Comparison of ENCODE assay signal across 21 mouse cellular contexts in genomic region chr16:14376352-14376751, GRCm38 (mm10).
"Had no signal": no experiment of that assay in that cellular context is flagged by ENCODE, and none has a peak within 500 bp of the region (broad histone marks: within the 10 kb centered on the region; RNA-seq: fewer than 3 reads in every experiment).

No protein-coding gene starts in this region.

- H3K27me3 ChIP-seq: limb, embryonic 12.5 days; limb, embryonic 15.5 days; neural tube, embryonic 12.5 days; neural tube, embryonic 15.5 days had no signal

- H3K4me3 ChIP-seq: limb, embryonic 12.5 days; limb, embryonic 15.5 days; neural tube, embryonic 12.5 days; neural tube, embryonic 15.5 days had no signal

- H3K9me3 ChIP-seq: limb, embryonic 12.5 days; limb, embryonic 15.5 days; neural tube, embryonic 12.5 days; neural tube, embryonic 15.5 days had no signal

- H3K9ac ChIP-seq: limb, embryonic 12.5 days; limb, embryonic 15.5 days; liver, embryonic 14.5 days; liver, postnatal 0 days; lung, embryonic 14.5 days; neural tube, embryonic 12.5 days; neural tube, embryonic 15.5 days had no signal

- H3K4me2 ChIP-seq: limb, embryonic 12.5 days; limb, embryonic 15.5 days; liver, embryonic 11.5 days; lung, embryonic 14.5 days; neural tube, embryonic 12.5 days; neural tube, embryonic 15.5 days had no signal

- ATAC-seq: liver, postnatal 0 days; lung, postnatal 0 days had no signal

- DNase-seq: kidney, adult 9 months; kidney, postnatal 14 days; kidney, postnatal 4 days; left cerebral cortex, postnatal 4 days; liver, postnatal 0 days; lung, embryonic 14.5 days; midbrain, embryonic 14.5 days; retina, postnatal 1 day; right cerebral cortex, postnatal 25 days; spleen, adult 18-20 months; thymus, adult 2 months; thymus, postnatal 14 days; thymus, postnatal 4 days had no signal

- H3K36me3 ChIP-seq: limb, embryonic 12.5 days; limb, embryonic 15.5 days; neural tube, embryonic 12.5 days; neural tube, embryonic 15.5 days had no signal

- H3K27ac ChIP-seq: limb, embryonic 12.5 days; liver, embryonic 14.5 days; macrophage; neural tube, embryonic 12.5 days; neural tube, embryonic 15.5 days had no signal
